Mouse (Mus musculus) midbrain, postnatal 0 days (tissue): ENCODE data around the gene Gga1. TPM values are rescaled to one million over a fixed set of nuclear protein-coding genes. Genes with fewer than 3 reads are reported as not detected.
"Not testable (repeated sequence)": the region's sequence is repeated elsewhere in the genome, so short reads cannot be mapped to it uniquely, and the experiment has no call there.

ENCODE experiments used
- ATAC-seq: fragments of 200-750 bp; cut with Nextera tagmentation; 2 replicates; pipeline ENCODE4 v1.8.0; 2017; ENCODE audit warnings: moderate number of reproducible peaks, mild to moderate bottlenecking, moderate TSS enrichment, moderate library complexity; ENCODE audit not compliant: low FRiP score
- DNase-seq: peaks from one replicate; pipeline ENCODE4 v3.0.0-alpha.2; 2015; ENCODE audit warnings: low spot score
- H3K27ac ChIP-seq: fragments of 300-500 bp; sonication (generic); 2 replicates; pipeline ENCODE4 v1.5.1; 2014; ENCODE audit warnings: low read depth, mild to moderate bottlenecking, low read length, mixed read lengths
- H3K27me3 ChIP-seq: fragments of 300-500 bp; sonication (generic); 2 replicates; pipeline ENCODE4 v1.6.1; 2014; ENCODE audit warnings: low read length, control low read depth, mixed read lengths; ENCODE audit not compliant: insufficient read depth
- H3K36me3 ChIP-seq: fragments of 300-500 bp; sonication (generic); 2 replicates; pipeline ENCODE4 v1.6.1; 2014; ENCODE audit warnings: low read length, control low read depth, mixed read lengths; ENCODE audit not compliant: insufficient read depth
- H3K4me1 ChIP-seq: fragments of 300-500 bp; sonication (generic); 2 replicates; pipeline ENCODE4 v1.6.1; 2014; ENCODE audit warnings: mild to moderate bottlenecking, control low read depth, antibody characterized with exemption, low read length, mixed read lengths; ENCODE audit not compliant: insufficient read depth
- H3K4me2 ChIP-seq: fragments of 300-500 bp; sonication (generic); 2 replicates; pipeline ENCODE4 v1.6.1; 2014; ENCODE audit warnings: low read depth, mild to moderate bottlenecking, low read length, mixed read lengths; ENCODE audit not compliant: poor library complexity, severe bottlenecking
- H3K4me3 ChIP-seq: fragments of 300-500 bp; sonication (generic); 2 replicates; pipeline ENCODE4 v1.5.1; 2014; ENCODE audit warnings: low read depth, mild to moderate bottlenecking, low read length, moderate library complexity
- H3K9ac ChIP-seq: fragments of 300-500 bp; sonication (generic); replicated peaks from 2 replicates; pipeline ENCODE4 v1.6.1; 2014; ENCODE audit warnings: mild to moderate bottlenecking, low read length, moderate library complexity, mixed read lengths; ENCODE audit not compliant: poor library complexity, severe bottlenecking
- H3K9me3 ChIP-seq: fragments of 300-500 bp; sonication (generic); 2 replicates; pipeline ENCODE4 v1.6.1; 2016; ENCODE audit warnings: low read length, control low read depth
- CTCF ChIP-seq: IDR thresholded peaks from 2 replicates; pipeline ENCODE4 v1.5.1; 2016; ENCODE audit warnings: antibody characterized with exemption, mild to moderate bottlenecking
- WGBS: fragments of 180-500 bp; shearing (Covaris S2); extraction: QIAGEN DNeasy Blood & Tissue Kit; methylation state at CpG from one replicate; pipeline ENCODE4 v1.1.7; 2014; 5-methylcytosine and 5-hydroxymethylcytosine counted together
- polyA plus RNA-seq: library from polyadenylated mRNA; unstranded; fragments of >200 nt; fragmentation: Nextera tagmentation; extraction: Ambion mirVana; gene quantifications from 2 replicates; pipeline ENCODE4 v1.2.1, GENCODE M21; 2015
- total RNA-seq: library from RNA; depleted of rRNA; stranded (reverse); fragments of >200 nt; gene quantifications from 2 replicates; pipeline ENCODE4 v1.2.3, GENCODE M21; 2014

Gga1 gene
- total and polyA plus RNA-seq, 2 experiments from 2014 or later: 42.8 to 43.4 TPM

DNA sequence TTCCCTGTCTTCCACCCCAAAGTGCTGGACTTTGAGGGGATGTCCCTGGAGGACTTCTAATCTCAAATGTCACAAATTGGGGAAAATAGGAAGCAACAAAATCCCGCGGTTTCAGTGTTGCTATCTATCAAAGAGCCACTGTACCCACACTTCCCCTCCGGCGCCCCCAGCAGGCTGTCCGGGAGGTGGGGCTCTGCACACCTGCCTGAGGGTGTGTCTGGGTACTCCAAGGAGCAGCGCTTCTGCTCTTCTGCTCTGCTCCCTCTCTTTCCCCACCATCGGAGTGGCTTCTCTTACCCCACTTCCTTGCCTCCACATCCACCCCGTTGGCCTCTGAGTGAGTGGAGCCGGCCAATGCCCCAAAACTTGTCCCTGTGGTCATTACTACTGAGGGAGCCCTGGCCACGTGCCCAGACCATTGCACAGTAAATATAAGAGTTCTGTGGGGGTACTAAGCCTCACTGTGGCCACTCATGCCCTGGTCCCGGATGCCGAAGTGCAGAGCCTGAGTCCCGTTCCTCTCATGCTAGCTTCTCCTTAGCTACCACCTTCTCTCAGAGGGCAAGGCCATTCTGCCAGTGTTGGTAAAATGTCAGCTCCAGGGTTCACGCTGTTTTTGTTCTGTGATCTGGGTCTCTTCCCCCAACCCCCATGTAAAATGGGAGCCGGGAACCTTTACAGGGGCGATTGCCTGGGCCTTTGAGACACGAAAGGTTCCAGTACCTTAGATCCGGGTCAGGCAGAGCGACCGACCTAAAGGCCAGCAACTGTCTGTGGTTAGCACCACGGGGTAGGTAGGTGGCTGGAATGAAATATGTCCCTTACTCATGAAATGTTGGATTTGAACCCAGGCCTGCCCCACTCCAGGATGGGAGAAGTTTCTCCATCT is 33.2 kb upstream of the Gga1 start:
- WGBS: 43% methylated on average over 21 of the region's 21 CpGs
- H3K4me1 ChIP-seq: peaks cover 10% of the 10 kb centered on the region; the same call in 1 of the 2 replicates
- TF ChIP-seq CTCF: peak; percentile 8; the same call in 1 of the 2 replicates
- H3K36me3 ChIP-seq: no peaks in the 10 kb centered on the region
- peaks cover 32% of the 10 kb centered on the region for H3K27me3 ChIP-seq
- H3K9ac ChIP-seq: 0 out of 2 replicates have a peak overlapping the region, but pooled peaks have one; percentile 4
- ATAC-seq (no peak), DNase-seq (no peak)
- no peaks in the 10 kb centered on the region for H3K9me3 ChIP-seq
- H3K4me2 ChIP-seq: peak overlapping the region; percentile 61
- no peak overlapping the region for H3K27ac ChIP-seq
- H3K4me3 ChIP-seq: peak overlapping the region; percentile 36

DNA sequence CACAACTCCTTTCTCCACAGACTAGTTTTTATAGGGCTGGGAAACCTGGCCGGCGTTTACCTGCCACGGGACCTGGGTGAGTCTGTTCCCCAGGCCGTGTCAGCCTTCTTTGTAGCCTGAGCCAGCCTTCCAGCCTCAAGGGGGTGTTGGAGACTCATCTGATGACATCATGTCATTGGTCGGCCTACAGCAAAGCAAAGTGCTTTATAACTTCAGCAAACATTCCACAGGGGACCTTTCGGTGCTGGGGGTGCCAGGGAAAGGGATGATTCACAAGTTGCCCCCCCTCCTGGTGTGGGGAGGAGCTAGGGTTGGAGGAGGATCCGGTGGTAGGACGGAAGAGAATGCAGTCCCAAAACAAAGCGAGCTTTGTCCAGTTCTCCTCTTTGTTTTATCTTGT is 32.2 kb upstream of the Gga1 start:
- peak; percentile 37 for DNase-seq
- Histone ChIP-seq H3K36me3 (no peaks in the 10 kb centered on the region), H3K27me3 (peaks cover 32% of the 10 kb centered on the region), H3K4me3 (no peak overlapping the region), H3K4me1 (peaks cover 5% of the 10 kb centered on the region; the same call in 1 of the 2 replicates), H3K9me3 (no peaks in the 10 kb centered on the region), H3K4me2 (peak overlapping the region; percentile 61; the same call in 1 of the 2 replicates), H3K27ac (no peak overlapping the region), H3K9ac (no peak overlapping the region)
- TF ChIP-seq CTCF: no peak
- ATAC-seq: no peak
- 40% methylated on average over 9 of the region's 9 CpGs for WGBS

DNA sequence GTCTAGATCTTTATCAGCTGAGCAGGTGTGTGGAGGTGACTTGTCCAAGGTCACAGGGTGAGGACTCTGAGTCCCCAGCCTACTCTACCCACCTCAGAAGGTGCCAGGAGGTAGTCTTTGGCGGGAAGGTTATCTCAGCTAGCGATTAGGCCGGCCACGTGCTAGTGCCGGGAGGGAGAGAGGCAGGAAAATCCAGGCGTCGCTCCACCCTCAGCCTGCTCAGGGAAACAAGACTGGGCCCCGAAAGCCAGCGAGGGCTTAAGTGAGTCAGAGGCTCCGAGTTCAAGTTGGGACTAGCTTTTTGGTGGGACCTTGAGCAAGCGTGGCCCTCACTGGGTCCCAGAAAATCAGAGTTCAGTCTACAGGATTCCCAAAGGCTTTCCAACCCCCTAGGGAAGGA is 31.7 kb upstream of the Gga1 start:
- peak overlapping the region; percentile 61; the same call in 1 of the 2 replicates for H3K4me2 ChIP-seq
- H3K27me3 ChIP-seq: peaks cover 32% of the 10 kb centered on the region
- 59% methylated on average over 11 of the region's 11 CpGs for WGBS
- H3K9ac ChIP-seq: no peak overlapping the region
- H3K9me3 ChIP-seq: no peaks in the 10 kb centered on the region
- H3K4me3 ChIP-seq: no peak overlapping the region
- DNase-seq: no peak
- 0 out of 2 replicates have a peak, but pooled peaks cover 3% of the 10 kb centered on the region for H3K4me1 ChIP-seq
- no peak for ATAC-seq
- TF ChIP-seq CTCF: no peak
- no peaks in the 10 kb centered on the region for H3K36me3 ChIP-seq
- H3K27ac ChIP-seq: no peak overlapping the region

DNA sequence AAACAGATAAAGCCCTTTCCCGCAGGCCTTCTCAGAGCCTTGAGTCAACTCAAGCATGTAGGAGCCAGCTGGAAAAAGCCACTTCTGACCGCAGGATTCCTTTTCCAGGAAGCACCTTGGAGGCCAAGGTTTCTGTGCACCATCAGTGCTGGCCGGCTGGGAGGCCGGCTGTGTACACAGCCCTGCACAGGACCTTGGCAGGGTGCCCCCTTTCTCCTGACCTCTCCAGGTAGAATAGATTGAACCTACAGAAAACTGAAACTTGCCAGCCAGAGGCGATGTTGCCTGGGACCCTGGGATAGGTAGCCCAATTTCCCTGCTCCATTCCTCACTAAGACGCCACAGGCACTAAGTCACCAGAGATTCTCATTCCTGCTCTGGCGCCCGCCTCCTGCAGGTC is 31.1 kb upstream of the Gga1 start:
- Histone ChIP-seq H3K4me3 (no peak overlapping the region), H3K9ac (no peak overlapping the region), H3K4me2 (0 out of 2 replicates have a peak overlapping the region, but pooled peaks have one; percentile 61), H3K4me1 (0 out of 2 replicates have a peak, but pooled peaks cover 3% of the 10 kb centered on the region), H3K36me3 (no peaks in the 10 kb centered on the region), H3K27me3 (peaks cover 26% of the 10 kb centered on the region), H3K27ac (no peak overlapping the region), H3K9me3 (no peaks in the 10 kb centered on the region)
- 83% methylated on average over 8 of the region's 8 CpGs for WGBS
- TF ChIP-seq CTCF: no peak
- DNase-seq: no peak
- ATAC-seq: no peak

DNA sequence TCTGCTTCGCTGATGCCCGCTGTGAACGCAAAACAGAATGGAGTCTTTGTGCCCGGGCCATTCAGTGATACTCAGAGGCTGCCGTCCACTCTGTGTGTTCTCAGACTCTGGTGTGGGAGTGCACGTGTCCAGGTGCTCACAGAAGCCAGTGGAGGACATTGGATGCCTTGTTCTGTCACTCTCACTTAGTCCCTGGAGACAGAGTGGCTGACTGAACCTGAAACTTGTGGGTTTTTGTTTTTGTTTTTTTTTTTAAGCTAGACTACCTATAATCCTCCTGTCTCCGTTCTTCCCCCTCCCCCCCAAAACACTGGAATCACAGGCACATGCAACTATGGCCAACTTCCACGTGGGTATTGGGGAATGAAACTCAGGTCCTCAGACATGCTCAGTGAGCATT is 30.6 kb upstream of the Gga1 start:
- Histone ChIP-seq H3K4me2 (no peak overlapping the region), H3K27me3 (peaks cover 22% of the 10 kb centered on the region), H3K36me3 (no peaks in the 10 kb centered on the region), H3K4me1 (0 out of 2 replicates have a peak, but pooled peaks cover 3% of the 10 kb centered on the region), H3K4me3 (no peak overlapping the region), H3K9ac (no peak overlapping the region), H3K9me3 (no peaks in the 10 kb centered on the region), H3K27ac (no peak overlapping the region)
- 72% methylated on average over 8 of the region's 8 CpGs for WGBS
- DNase-seq (no peak), ATAC-seq (no peak)
- TF ChIP-seq CTCF: no peak

DNA sequence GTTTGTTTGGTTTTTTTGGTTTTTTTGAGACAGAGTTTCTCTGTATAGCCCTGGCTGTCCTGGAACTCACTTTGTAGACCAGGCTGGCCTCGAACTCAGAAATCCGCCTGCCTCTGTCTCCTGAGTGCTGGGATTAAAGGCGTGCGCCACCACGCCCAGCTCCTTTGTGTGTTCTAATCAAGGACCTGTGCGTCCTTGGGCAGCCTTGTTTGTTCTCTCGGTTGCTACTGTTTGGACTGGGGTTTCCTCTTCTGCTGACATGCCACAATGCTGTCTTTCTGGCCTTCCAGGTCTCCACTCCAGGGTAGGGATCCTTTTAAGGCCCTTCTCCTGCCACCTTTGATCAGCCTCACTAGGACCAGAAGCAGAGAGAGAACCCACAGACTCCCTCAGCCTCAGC is 30.2 kb upstream of the Gga1 start:
- not testable (repeated sequence) for H3K9ac ChIP-seq, H3K4me3 ChIP-seq, H3K4me1 ChIP-seq, ATAC-seq, H3K27ac ChIP-seq, H3K9me3 ChIP-seq, H3K4me2 ChIP-seq, H3K36me3 ChIP-seq, DNase-seq
- H3K27me3 ChIP-seq: peaks cover 20% of the 10 kb centered on the region
- 83% methylated on average over 6 of the region's 7 CpGs for WGBS
